Mouse (Mus musculus) kidney, adult 8-10 months (tissue): ENCODE measurements at regions not wholly inside any gene's neighbourhood (a gene's known extent, or its start where the extent isn't known, plus 50 kb on each side); places are given as distances from the start of the nearest gene placed in this dataset.

Experiments used
- DNase-seq, 2 experiments: peaks; one replicate each; pipeline ENCODE4 v3.0.0; 2022

GRCm38 (mm10) chr14:54185265-54185830 lies 68.6 kb downstream of the Dad1 start:
- DNase-seq = no peak

DNA sequence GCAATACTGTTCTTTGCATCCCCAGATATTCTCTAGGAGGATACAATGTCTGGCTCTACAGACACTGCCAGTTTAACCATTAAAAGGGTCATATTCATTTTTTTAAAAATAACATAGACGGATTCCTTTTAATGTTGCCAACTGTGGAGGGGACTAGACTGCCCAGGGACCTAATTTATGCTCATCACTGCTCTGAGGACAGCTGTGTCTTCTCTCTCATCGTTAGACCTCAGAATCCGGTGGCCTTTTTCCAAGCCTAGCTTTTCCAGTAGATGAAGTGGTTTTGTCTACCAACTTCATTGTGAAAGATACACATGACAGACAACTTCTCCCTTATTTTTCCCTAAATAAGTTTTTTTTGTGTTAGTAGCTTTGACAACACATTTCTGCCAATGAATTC lies 70.0 kb downstream of the Dad1 start:
- no peak for DNase-seq

GRCm38 (mm10) chr14:54182838-54183237 lies 71.1 kb downstream of the Dad1 start:
- no peak for DNase-seq

DNA sequence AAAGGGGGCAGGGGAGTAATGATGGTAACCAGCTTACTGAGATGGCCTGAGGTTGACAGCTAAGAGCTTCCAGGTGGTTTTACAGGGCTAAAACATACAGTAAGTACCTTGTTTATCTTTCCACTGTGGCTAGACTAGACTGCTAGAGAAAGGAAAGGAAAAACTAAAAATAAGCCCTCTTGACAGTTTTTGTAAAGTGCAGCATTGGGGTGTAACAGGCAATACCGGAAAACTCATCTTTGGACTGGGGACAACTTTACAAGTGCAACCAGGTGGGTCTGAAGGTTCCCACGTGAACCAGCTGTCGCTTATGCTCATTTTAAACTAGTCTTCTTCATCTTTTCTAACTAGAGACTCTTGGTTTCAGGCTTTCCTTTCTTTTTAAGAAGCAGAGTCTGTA lies 72.6 kb downstream of the Dad1 start:
- no peak for DNase-seq

GRCm38 (mm10) chr14:54180754-54181153 lies 73.2 kb downstream of the Dad1 start:
- DNase-seq = no peak

DNA sequence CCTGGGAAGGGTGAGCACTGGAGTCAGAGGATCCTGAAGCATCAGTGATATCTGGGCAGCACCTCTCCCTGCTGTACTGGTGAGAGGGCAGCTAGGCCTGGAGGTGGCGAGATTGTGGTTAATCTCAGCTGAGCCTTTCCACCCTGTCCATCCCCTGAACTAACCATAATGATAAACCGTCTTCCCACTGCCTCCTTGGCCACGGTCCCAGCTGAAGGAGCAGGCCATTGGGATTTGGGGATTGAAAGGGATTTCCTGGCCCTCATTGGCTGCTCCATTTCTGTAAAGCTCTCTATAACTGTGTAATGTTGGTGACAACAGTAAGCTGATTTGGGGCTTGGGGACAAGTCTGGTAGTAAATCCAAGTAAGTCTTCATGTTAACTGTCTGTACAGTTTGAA lies 73.6 kb downstream of the Dad1 start:
- DNase-seq = no peak

- no peak for DNase-seq
Observed at GRCm38 (mm10) chr14:54178856-54179255, 75.0 kb downstream of the Dad1 start.

- no peak for DNase-seq
Observed at GRCm38 (mm10) chr14:54176469-54176868, 77.4 kb downstream of the Dad1 start.

GRCm38 (mm10) chr14:54175476-54175875 lies 78.4 kb downstream of the Dad1 start:
- DNase-seq = no peak

- DNase-seq = peak; percentile 68 to 69
Observed at GRCm38 (mm10) chr14:54173316-54173715, 80.6 kb downstream of the Dad1 start.

DNA sequence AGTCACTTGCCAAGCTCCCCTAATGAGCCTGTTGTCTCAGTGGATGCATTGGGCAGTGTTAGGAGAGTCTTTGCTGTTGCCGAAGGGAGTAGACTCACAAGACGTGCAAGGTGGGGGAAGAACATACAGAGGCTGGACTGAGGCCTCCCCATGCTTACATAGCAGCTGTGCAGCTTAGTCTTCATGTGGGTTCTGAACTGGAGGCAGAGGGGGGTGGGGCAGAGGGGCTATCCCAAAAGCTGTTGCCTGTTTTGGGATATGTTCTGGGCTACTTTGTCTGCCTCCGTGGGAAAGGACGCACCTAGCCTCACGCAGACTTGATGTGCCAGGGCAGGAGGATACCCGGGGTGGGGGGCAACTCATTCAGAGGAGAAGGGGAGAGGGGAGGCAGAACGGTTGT lies 84.7 kb downstream of the Dad1 start:
- DNase-seq = no peak

DNA sequence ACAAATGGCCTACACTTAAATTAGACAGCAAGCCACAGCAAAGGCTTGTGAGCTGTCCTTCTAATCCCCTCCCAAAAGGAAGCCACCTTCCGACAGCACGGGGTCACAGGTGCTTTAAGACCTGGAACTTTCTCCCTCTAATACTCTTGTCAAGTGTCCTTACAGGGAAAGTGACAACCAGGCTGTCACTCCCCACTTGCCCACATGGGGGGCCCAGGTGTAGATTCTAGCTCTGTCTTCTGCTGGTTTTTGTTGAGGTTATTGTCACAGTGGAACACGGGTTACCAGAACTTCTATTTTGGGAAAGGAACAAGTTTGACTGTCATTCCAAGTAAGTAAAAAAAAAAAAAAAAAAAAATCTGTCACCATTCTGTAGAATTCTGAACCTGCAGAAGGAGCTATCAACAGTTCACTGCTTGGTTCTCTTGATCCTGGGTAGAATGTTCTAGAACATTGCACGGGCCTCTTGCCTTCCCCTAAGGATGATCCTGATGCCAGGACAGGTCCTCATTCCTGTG lies 85.4 kb downstream of the Dad1 start:
- DNase-seq = no peak

GRCm38 (mm10) chr14:54166057-54166456 lies 87.8 kb downstream of the Dad1 start:
- no peak for DNase-seq

DNA sequence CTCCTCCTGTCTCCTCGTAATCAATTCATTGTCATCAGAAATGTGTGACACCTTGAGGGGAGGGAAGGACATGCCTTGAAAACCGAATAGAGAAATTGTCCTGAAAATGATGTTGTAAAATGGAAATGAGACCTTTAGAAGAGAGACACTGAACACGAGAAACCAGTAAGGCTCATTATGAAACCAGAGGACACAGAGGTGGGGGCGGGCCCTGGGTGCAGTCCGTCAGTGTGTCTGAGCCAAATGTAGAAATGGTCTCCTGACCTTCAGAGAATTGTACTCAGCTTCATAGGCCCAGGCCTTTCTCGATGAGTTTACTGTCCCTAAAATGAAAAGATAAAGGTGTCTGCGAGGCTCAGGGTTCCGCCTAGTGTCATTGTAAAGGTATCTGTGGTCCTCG lies 89.0 kb downstream of the Dad1 start:
- DNase-seq = no peak

DNA sequence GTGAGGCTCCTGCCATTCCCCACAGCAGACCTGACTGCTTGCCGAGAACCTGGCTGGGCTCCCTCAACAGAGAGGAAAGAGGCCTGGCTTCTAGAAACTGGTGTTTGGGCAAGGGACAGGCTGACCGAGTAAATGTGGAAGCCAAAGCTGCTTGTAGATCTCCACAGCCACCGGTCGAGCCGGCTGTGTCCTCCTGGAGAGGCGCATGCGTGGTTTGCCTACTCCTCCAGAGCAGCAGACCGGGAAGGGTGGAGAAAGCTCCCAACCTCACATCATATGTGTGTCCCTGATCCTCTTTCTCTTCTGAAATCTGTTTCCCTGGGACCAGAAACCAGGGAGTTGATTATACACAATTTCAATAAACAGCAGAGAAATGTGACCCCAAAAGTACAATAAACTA lies 92.0 kb downstream of the Dad1 start:
- DNase-seq = no peak

GRCm38 (mm10) chr14:54161206-54161605 lies 92.7 kb downstream of the Dad1 start:
- DNase-seq = no peak

GRCm38 (mm10) chr14:54159816-54160215 lies 94.1 kb downstream of the Dad1 start:
- no peak for DNase-seq

GRCm38 (mm10) chr14:54158214-54158965 lies 95.5 kb downstream of the Dad1 start:
- DNase-seq = no peak

- no peak for DNase-seq
Observed at GRCm38 (mm10) chr14:54156536-54156935, 97.4 kb downstream of the Dad1 start.

DNA sequence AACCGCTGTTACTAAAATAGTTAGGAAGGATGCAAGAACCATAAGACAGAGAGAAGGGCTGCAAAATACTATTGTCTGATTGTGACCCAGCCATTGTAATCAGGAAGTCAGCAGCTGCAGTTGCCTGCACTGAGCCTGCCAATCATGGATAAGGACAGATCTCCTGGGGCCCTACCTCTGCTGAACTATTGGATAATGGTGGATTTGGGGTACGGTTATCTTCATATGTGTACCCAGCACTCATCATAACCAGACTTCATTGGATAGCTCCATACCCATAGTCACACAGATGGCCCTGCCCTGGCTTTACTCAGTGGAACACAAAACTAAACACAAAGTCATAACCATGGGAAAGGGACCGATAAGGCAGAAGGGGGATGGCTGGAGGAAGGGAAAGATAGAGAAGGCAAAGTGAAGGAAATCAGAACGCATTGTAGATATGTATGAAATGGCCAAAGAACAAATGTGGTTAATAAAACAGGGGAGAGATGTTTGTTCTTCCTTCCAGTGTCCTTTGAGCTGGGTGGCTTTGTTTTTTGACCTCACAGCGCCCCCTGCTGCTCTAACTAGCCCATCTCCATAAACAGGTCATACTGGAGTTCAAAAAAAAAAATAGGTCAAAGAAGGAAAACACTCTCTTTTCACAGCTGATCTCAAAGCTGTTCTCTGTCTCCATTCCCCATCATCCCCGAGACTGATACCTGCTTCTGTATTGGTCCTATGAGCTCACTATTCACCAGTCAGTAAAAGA lies 101.2 kb downstream of the Dad1 start:
- DNase-seq = peak; percentile 40 to 74

DNA sequence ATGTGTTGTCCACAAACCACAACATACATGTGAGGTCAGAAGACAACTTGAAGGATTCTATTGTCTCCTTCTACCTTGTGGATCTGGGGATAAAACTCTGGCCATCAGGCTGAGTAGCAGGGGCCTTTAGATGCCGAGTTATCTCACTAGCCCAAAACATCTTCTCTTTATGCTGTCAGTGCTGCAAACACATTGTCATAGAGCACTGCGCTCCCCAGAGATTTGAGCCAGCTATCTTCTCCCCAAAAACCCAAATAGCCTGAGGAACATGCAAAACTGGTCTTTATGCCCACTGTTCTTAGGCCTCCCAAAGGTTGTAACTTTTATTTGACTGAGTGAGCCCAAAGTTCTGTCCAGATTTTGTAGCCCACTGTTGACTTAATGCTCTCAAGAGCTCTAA lies 102.0 kb downstream of the Dad1 start:
- DNase-seq = no peak

- no peak for DNase-seq
Observed at GRCm38 (mm10) chr14:54151272-54151671, 102.6 kb downstream of the Dad1 start.

DNA sequence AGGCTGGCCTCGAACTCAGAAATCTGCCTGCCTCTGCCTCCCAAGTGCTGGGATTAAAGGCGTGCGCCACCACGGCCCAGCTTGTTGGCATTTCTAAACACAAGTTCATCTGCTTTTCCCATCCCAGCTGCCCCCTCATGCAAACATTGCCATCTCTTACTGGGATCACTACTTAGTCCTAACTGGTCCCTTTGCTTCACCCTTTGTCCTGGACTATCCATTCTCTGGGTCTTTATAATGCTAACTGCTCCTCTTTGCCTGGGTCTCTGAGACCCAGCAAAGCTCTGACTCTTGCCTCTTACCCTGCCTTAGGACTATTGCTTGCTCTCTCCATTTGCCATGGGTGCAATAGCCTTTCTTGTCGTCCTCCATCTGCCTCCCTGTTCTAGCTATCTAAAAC lies 103.7 kb downstream of the Dad1 start:
- no peak for DNase-seq

GRCm38 (mm10) chr14:54148626-54149025 lies 105.3 kb downstream of the Dad1 start:
- no peak for DNase-seq
